ENCODE assay signal across 8 mouse cellular contexts in the genomic region with DNA sequence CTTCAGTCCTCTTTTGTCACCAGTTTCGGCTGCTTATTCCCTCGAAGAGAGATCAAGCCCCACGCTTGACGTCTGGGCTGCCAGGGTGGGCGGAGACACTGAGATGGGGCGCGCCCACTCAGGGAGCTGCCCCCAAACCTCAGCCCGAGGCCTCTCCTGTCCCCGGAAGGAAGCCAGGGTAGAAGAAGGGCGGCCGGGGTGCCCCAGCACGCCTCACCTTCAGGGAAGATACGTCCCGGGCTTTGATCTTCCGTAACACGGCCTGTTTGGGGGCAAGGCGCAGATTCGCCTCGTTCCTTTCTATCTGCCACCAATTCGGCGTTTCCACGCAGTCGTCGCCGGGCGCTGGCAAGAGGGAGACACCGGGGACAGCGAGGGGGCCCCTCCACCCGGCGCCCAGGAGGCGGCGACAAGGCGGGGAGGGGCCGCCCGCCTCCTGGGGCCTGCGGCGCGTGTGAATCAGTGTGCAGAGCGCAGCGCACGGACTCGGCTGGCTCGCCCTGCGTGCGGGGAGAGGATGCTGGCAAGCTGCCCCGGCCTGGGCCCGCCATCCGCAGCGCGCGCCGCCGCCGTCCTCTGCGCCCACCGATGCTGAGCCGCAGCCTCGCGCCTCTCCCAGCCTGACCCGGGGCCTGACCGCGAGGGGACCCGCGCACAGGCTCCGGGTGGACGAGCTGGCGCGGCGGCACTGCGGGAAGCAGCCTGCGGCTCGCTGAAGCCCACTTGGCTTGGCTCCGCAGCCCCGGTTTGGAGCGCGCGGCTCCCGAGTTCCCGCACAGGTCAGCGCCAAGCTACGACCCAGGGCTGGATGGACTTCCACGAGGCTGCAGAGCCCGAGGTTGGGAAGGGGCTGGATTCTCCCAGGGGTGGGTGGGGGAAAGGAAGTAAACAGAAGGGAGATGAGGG. TPM values are rescaled to one million over a fixed set of nuclear protein-coding genes. Genes with fewer than 3 reads are reported as not detected.
DNase-seq lines count a peak whose midpoint lies in the region; ATAC-seq and TF ChIP-seq lines count a peak whose summit lies in the region.

A gene (plus strand): TSS at position 163 of the 906 bp plus-strand sequence.

- H3K27ac ChIP-seq in ES-E14 (ENCODE audit: insufficient read depth, low read depth, low read length, poor library complexity, severe bottlenecking), result no peak within 1 kb of the TSS
- peak within 1 kb of the TSS; percentile 82 for H3K27ac ChIP-seq in forebrain, postnatal 0 days (ENCODE audit: low read depth, low read length)

- no peaks in the 10 kb centered on the region for H3K27me3 ChIP-seq in forebrain, postnatal 0 days (ENCODE audit: insufficient read depth, low read length)

- peak; percentile 90 for ATAC-seq in forebrain, postnatal 0 days

- in situ Hi-C loops in ES-E14 (cut with MboI; ENCODE audit: low sequenced_read_pairs in 2 of 2, unreplicated experiment in 2 of 2), result no loop called here

- peak within 1 kb of the TSS; percentile 60 for H3K9ac ChIP-seq in ES-E14 (ENCODE audit: insufficient read depth, low read depth, low read length, poor library complexity, severe bottlenecking)
- peak within 1 kb of the TSS; percentile 74 for H3K9ac ChIP-seq in forebrain, postnatal 0 days

- peak within 1 kb of the TSS; percentile 83 for H3K4me2 ChIP-seq in forebrain, postnatal 0 days (ENCODE audit: low read depth)

- no peaks in the 10 kb centered on the region for H3K9me3 ChIP-seq in ES-E14 (ENCODE audit: control insufficient read depth, insufficient read depth, low read depth, low read length)
- no peaks in the 10 kb centered on the region for H3K9me3 ChIP-seq in forebrain, postnatal 0 days (ENCODE audit: low read length)

- H3K36me3 ChIP-seq in ES-E14 (ENCODE audit: control insufficient read depth, insufficient read depth, low read length, poor library complexity, severe bottlenecking), result peaks cover 5% of the 10 kb centered on the region; the same call in 1 of the 2 replicates
- 0 out of 2 replicates have a peak, but pooled peaks cover 6% of the 10 kb centered on the region for H3K36me3 ChIP-seq in forebrain, postnatal 0 days (ENCODE audit: insufficient read depth)

- peaks cover 0 to 9% of the 10 kb centered on the region in 2 experiments; a peak in 1 of 4 replicates for H3K4me1 ChIP-seq in ES-E14 (ENCODE audit: control insufficient read depth in 2 of 2, insufficient read depth in 2 of 2, low read length in 2 of 2, poor library complexity in 1 of 2)
- H3K4me1 ChIP-seq in forebrain, postnatal 0 days (ENCODE audit: insufficient read depth), result peaks cover 20% of the 10 kb centered on the region

- WGBS in forebrain, postnatal 0 days, result under 1% methylated on average over 80 of the region's 83 CpGs

- no peak for TF ChIP-seq CTCF in forebrain, postnatal 0 days (IDR thresholded peaks at IDR 0.05; ENCODE audit: low read depth)

- no peak for DNase-seq in ES-E14 (ENCODE audit: low read depth, low spot score)
- DNase-seq in cerebellum, adult 11-12 months, result peak; percentile 73
- peak; percentile 85 for DNase-seq in forebrain, postnatal 0 days
- peak; percentile 53 to 66 for DNase-seq in heart, postnatal 36 days
- peak; percentile 66 to 68 for DNase-seq in layer of hippocampus, postnatal 25 days (ENCODE audit: extremely low spot score in 1 of 2, low spot score in 1 of 2)
- DNase-seq in lung, postnatal 10 days, result peak; percentile 61
- peak; percentile 43 for DNase-seq in ovary, postnatal 10 days (ENCODE audit: low spot score)
- peak; percentile 83 to 84 for DNase-seq in thymus, postnatal 10 days (ENCODE audit: low spot score in 2 of 2)

- H3K4me3 ChIP-seq in ES-E14 (ENCODE audit: insufficient read depth in 1 of 2, low read depth in 1 of 2, low read length in 2 of 2, poor library complexity in 1 of 2, severe bottlenecking in 1 of 2), result peak within 1 kb of the TSS; percentile 64 to 70
- peak within 1 kb of the TSS; percentile 61 for H3K4me3 ChIP-seq in forebrain, postnatal 0 days (ENCODE audit: low read depth, low read length)

- intact Hi-C loops in heart, postnatal 36 days (cut with DNase I), result no loop called here

TF ChIP-seq in ES-E14, 5 proteins besides CTCF, POLR2A, EP300 and RAD21:
- no peak for TF ChIP-seq HCFC1 (IDR thresholded peaks at IDR 0.05; ENCODE audit: borderline replicate concordance, insufficient read depth, low read length)
- TF ChIP-seq ZC3H11A (IDR thresholded peaks at IDR 0.05; ENCODE audit: borderline replicate concordance, low read depth, low read length), result no peak
- no peak for TF ChIP-seq CHD2 (IDR thresholded peaks at IDR 0.05; ENCODE audit: low read depth, low read length)
- TF ChIP-seq MAFK (IDR thresholded peaks at IDR 0.05; ENCODE audit: insufficient read depth, low read depth, low read length), result no peak
- no peak for TF ChIP-seq ZNF384 (IDR thresholded peaks at IDR 0.05; ENCODE audit: low read depth, low read length)

RNA-seq across cellular contexts. Expression of the gene that starts here (rescaled TPM):
- 14.1 and 28.2 TPM in 2 replicates for total RNA-seq in ES-E14 (2012; rRNA removed)
- total RNA-seq in forebrain, postnatal 0 days (2014; rRNA removed), result 25.7 and 29.7 TPM in 2 replicates
- 6.9 and 10.2 TPM in 2 replicates for polyA plus RNA-seq in forebrain, postnatal 0 days (2015; fragmentation: Nextera tagmentation; extraction: Ambion mirVana)
- 1 to 10 TPM; 3.1 to 4.0 TPM for total RNA-seq in heart, postnatal 36 days (2021)
- 10 to 100 TPM; 50.4 to 51.7 TPM for total RNA-seq in layer of hippocampus, postnatal 25 days (2021)
